Mouse (Mus musculus): ENCODE measurements at regions not wholly inside any gene's neighbourhood (a gene's known extent, or its start where the extent isn't known, plus 50 kb on each side); places are given as distances from the start of the nearest gene placed in this dataset.

- ATAC-seq (replicated peaks; ENCODE audit: low FRiP score, low TSS enrichment, poor library complexity, severe bottlenecking), result no peak
Observed at GRCm38 (mm10) chr15:38569011-38569640, 1143.8 kb downstream of the 4930447A16Rik start.

- no peak for ATAC-seq (replicated peaks; ENCODE audit: low FRiP score, low TSS enrichment, poor library complexity, severe bottlenecking)
Observed at GRCm38 (mm10) chr15:38570144-38570543, 1144.8 kb downstream of the 4930447A16Rik start.

GRCm38 (mm10) chr15:38570735-38571134 lies 1145.4 kb downstream of the 4930447A16Rik start:
- no peak for ATAC-seq (replicated peaks; ENCODE audit: low FRiP score, low TSS enrichment, poor library complexity, severe bottlenecking)

GRCm38 (mm10) chr15:38572652-38573051 lies 1147.3 kb downstream of the 4930447A16Rik start:
- ATAC-seq (replicated peaks; ENCODE audit: low FRiP score, low TSS enrichment, poor library complexity, severe bottlenecking), result no peak

GRCm38 (mm10) chr15:38574447-38574846 lies 1149.1 kb downstream of the 4930447A16Rik start:
- no peak for ATAC-seq (replicated peaks; ENCODE audit: low FRiP score, low TSS enrichment, poor library complexity, severe bottlenecking)

GRCm38 (mm10) chr15:38575254-38575653 lies 1149.9 kb downstream of the 4930447A16Rik start:
- no peak for ATAC-seq (replicated peaks; ENCODE audit: low FRiP score, low TSS enrichment, poor library complexity, severe bottlenecking)

- no peak for ATAC-seq (replicated peaks; ENCODE audit: low FRiP score, low TSS enrichment, poor library complexity, severe bottlenecking)
Observed at GRCm38 (mm10) chr15:38577691-38578090, 1152.3 kb downstream of the 4930447A16Rik start.

GRCm38 (mm10) chr15:38579481-38579880 lies 1154.1 kb downstream of the 4930447A16Rik start:
- ATAC-seq (replicated peaks; ENCODE audit: low FRiP score, low TSS enrichment, poor library complexity, severe bottlenecking), result no peak

GRCm38 (mm10) chr15:38583500-38583899 lies 1158.1 kb downstream of the 4930447A16Rik start:
- ATAC-seq (replicated peaks; ENCODE audit: low FRiP score, low TSS enrichment, poor library complexity, severe bottlenecking), result no peak

GRCm38 (mm10) chr15:38584425-38584824 lies 1159.1 kb downstream of the 4930447A16Rik start:
- ATAC-seq (replicated peaks; ENCODE audit: low FRiP score, low TSS enrichment, poor library complexity, severe bottlenecking), result no peak

- no peak for ATAC-seq (replicated peaks; ENCODE audit: low FRiP score, low TSS enrichment, poor library complexity, severe bottlenecking)
Observed at GRCm38 (mm10) chr15:38585610-38586009, 1160.3 kb downstream of the 4930447A16Rik start.

GRCm38 (mm10) chr15:38586594-38586993 lies 1161.2 kb downstream of the 4930447A16Rik start:
- ATAC-seq (replicated peaks; ENCODE audit: low FRiP score, low TSS enrichment, poor library complexity, severe bottlenecking), result no peak

- no peak for ATAC-seq (replicated peaks; ENCODE audit: low FRiP score, low TSS enrichment, poor library complexity, severe bottlenecking)
Observed at GRCm38 (mm10) chr15:38588268-38588667, 1162.9 kb downstream of the 4930447A16Rik start.

- no peak for ATAC-seq (replicated peaks; ENCODE audit: low FRiP score, low TSS enrichment, poor library complexity, severe bottlenecking)
Observed at GRCm38 (mm10) chr15:38589010-38589409, 1163.7 kb downstream of the 4930447A16Rik start.

- no peak for ATAC-seq (replicated peaks; ENCODE audit: low FRiP score, low TSS enrichment, poor library complexity, severe bottlenecking)
Observed at GRCm38 (mm10) chr15:38589675-38590074, 1164.3 kb downstream of the 4930447A16Rik start.

- no peak for ATAC-seq (replicated peaks; ENCODE audit: low FRiP score, low TSS enrichment, poor library complexity, severe bottlenecking)
Observed at GRCm38 (mm10) chr15:38594095-38594494, 1168.7 kb downstream of the 4930447A16Rik start.

- ATAC-seq (replicated peaks; ENCODE audit: low FRiP score, low TSS enrichment, poor library complexity, severe bottlenecking), result no peak
Observed at GRCm38 (mm10) chr15:38594747-38595146, 1169.4 kb downstream of the 4930447A16Rik start.

GRCm38 (mm10) chr15:38595820-38596219 lies 1170.5 kb downstream of the 4930447A16Rik start:
- ATAC-seq (replicated peaks; ENCODE audit: low FRiP score, low TSS enrichment, poor library complexity, severe bottlenecking), result no peak

GRCm38 (mm10) chr15:38597458-38597857 lies 1172.1 kb downstream of the 4930447A16Rik start:
- no peak for ATAC-seq (replicated peaks; ENCODE audit: low FRiP score, low TSS enrichment, poor library complexity, severe bottlenecking)

GRCm38 (mm10) chr15:38601436-38601835 lies 1176.1 kb downstream of the 4930447A16Rik start:
- ATAC-seq (replicated peaks; ENCODE audit: low FRiP score, low TSS enrichment, poor library complexity, severe bottlenecking), result peak; percentile 69

- ATAC-seq (replicated peaks; ENCODE audit: low FRiP score, low TSS enrichment, poor library complexity, severe bottlenecking), result peak; percentile 35; the same call in 1 of the 2 replicates
Observed at GRCm38 (mm10) chr15:38602187-38602870, 1177.0 kb downstream of the 4930447A16Rik start.

All from megakaryocyte-erythroid progenitor cell, adult 5-6 weeks (primary cell).